Mouse (Mus musculus) WW6 (cell line): ENCODE results near the gene Fastkd5.
"Not testable (repeated sequence)": the region's sequence is repeated elsewhere in the genome, so short reads cannot be mapped to it uniquely, and the experiment has no call there.

Source experiments
- DNase-seq: peaks from one replicate; pipeline ENCODE4 v3.0.0-alpha.2; 2013; ENCODE audit warnings: low read depth, low spot score

Gene Fastkd5

GRCm38 (mm10) chr2:130577021-130577420 is 52.8 kb downstream of the Fastkd5 start:
- no peak for DNase-seq

- DNase-seq, result not testable (repeated sequence)
Measured at GRCm38 (mm10) chr2:130576564-130576963, 53.3 kb downstream of the Fastkd5 start.

GRCm38 (mm10) chr2:130575873-130576272 is 54.0 kb downstream of the Fastkd5 start, which contains the start of gene Oxt:
Oxt (plus strand) TSS chr2:130576173.
- no peak for DNase-seq

GRCm38 (mm10) chr2:130574960-130575359 is 54.9 kb downstream of the Fastkd5 start:
- no peak for DNase-seq

- no peak for DNase-seq
Measured at GRCm38 (mm10) chr2:130569926-130570325, 59.9 kb downstream of the Fastkd5 start.

GRCm38 (mm10) chr2:130568921-130569320 is 60.9 kb downstream of the Fastkd5 start:
- no peak for DNase-seq

- DNase-seq, result no peak
Measured at GRCm38 (mm10) chr2:130564983-130565382, 64.8 kb downstream of the Fastkd5 start.

- no peak for DNase-seq
Measured at GRCm38 (mm10) chr2:130564063-130564462, 65.8 kb downstream of the Fastkd5 start.
